Mouse (Mus musculus): ENCODE data around the gene Mettl27. TPM values are rescaled to one million over a fixed set of nuclear protein-coding genes. Genes with fewer than 3 reads are reported as not detected.

The Mettl27 gene
- polyA plus RNA-seq, 2 experiments, result 7.9 to 14.4 TPM

DNA sequence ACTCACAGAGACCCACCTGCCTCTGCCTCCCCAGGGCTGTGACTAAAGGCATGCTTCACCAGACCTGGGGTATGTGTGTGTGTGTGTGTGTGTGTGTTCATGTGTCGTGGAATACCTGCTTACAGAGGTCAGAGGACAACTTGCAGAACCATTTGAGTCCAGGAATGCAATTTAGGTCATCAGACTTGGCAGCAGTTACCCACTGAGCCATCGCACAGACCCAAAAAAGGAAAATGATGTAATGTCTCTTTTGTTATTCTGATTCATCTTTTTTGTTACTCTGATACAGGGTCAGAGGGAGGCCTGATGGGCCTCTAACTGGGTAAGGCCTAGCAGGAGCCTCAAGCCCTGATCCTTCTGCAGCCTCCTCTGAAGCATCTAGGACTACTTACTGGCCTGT is 10.6 kb downstream of the Mettl27 start:
- no peak overlapping the region for H3K27ac ChIP-seq
- ATAC-seq (ENCODE audit: insufficient read depth), result no peak
- H3K4me3 ChIP-seq (ENCODE audit: insufficient read depth in 1 of 2, low read depth in 2 of 2, low read length in 2 of 2), result no peak overlapping the region
- no peaks in the 10 kb centered on the region for H3K9me3 ChIP-seq (ENCODE audit: control insufficient read depth, low read length)
- H3K4me1 ChIP-seq (replicated peaks; ENCODE audit: control insufficient read depth in 2 of 2, insufficient read depth in 2 of 2, low read length in 1 of 2), result no peaks in the 10 kb centered on the region
- no peak for DNase-seq (ENCODE audit: low read depth in 3 of 3, low spot score in 3 of 3)
- no peaks in the 10 kb centered on the region for H3K36me3 ChIP-seq (replicated peaks; ENCODE audit: control insufficient read depth, insufficient read depth, low read depth)
- H3K9ac ChIP-seq (replicated peaks), result no peak overlapping the region
- H3K4me2 ChIP-seq (ENCODE audit: low read depth), result no peak overlapping the region
- 59% methylated on average over 2 of the region's 2 CpGs for WGBS (ENCODE audit: insufficient replicate concordance)
- TF ChIP-seq EP300 (IDR thresholded peaks at IDR 0.05; ENCODE audit: low read depth), result no peak
- no peaks in the 10 kb centered on the region for H3K27me3 ChIP-seq (ENCODE audit: control insufficient read depth, insufficient read depth, low read length)

DNA sequence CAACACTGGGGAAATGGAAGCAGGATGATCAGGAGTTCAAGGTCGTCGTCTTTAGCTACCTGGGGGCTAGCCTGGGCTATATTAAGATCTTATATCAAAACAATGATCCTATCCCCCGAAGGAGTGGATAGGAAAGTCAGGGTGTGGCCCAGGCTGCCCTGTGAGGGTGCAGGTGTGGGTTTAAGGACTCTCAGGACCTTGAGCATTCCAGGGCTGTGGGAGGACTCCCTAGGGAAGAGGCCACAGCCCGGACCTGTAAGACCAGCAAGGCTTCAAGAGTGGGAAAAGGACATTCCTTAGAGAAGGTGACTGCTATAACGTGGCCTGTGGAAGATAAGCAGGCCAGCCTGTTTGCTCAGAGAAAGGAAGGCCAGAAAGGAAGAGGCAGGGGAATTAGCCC is 12.0 kb downstream of the Mettl27 start:
- Histone ChIP-seq H3K9me3 (ENCODE audit: control insufficient read depth, low read length) (no peaks in the 10 kb centered on the region), H3K27me3 (ENCODE audit: control insufficient read depth, insufficient read depth, low read length) (no peaks in the 10 kb centered on the region), H3K4me1 (replicated peaks; ENCODE audit: control insufficient read depth in 2 of 2, insufficient read depth in 2 of 2, low read length in 1 of 2) (no peaks in the 10 kb centered on the region), H3K4me3 (ENCODE audit: insufficient read depth in 1 of 2, low read depth in 2 of 2, low read length in 2 of 2) (no peak overlapping the region), H3K27ac (no peak overlapping the region), H3K36me3 (replicated peaks; ENCODE audit: control insufficient read depth, insufficient read depth, low read depth) (no peaks in the 10 kb centered on the region), H3K4me2 (ENCODE audit: low read depth) (no peak overlapping the region), H3K9ac (replicated peaks) (no peak overlapping the region)
- no peak for TF ChIP-seq CTCF (IDR thresholded peaks at IDR 0.05; ENCODE audit: low read depth)
- TF ChIP-seq EP300 (IDR thresholded peaks at IDR 0.05; ENCODE audit: low read depth), result no peak
- DNase-seq (ENCODE audit: low read depth in 3 of 3, low spot score in 3 of 3), result no peak
- no peak for ATAC-seq (ENCODE audit: insufficient read depth)
- 37% methylated on average over 5 of the region's 5 CpGs for WGBS (ENCODE audit: insufficient replicate concordance)

DNA sequence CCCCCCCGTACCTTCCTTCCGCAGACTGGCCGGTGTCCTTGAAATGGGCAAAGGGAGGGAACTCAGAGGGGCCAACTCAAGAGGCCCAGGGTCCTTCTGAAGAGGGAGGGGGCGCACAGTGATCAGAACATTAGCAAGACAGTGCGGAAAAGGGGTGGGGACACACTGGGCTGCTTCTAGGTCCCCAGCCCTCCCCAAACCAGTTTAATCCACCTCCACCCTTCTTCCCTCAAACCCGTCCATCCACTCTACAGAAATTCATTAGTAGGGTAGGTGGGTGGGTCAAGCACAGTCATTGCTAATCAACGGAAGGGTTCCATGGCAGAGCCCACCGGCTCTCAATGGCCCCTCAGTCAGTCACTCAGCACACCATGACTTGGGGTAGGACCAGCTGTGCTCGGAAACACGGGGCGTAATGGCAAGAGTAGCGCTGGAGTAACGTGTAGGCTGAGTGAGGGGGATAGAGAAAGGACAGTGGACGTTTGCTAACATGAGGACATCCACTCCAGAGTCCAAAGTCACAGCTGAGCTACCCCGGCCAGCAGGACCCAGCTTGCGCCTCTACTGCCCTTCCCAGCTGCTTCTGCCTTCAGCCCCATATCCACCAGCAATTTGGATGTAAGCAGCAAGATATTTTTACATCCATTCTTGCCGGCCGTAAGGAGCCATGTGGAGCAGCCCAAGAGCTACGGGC is 13.2 kb downstream of the Mettl27 start:
- Histone ChIP-seq H3K4me2 (ENCODE audit: low read depth) (no peak overlapping the region), H3K9ac (replicated peaks) (no peak overlapping the region), H3K27me3 (ENCODE audit: control insufficient read depth, insufficient read depth, low read length) (no peaks in the 10 kb centered on the region), H3K4me1 (replicated peaks; ENCODE audit: control insufficient read depth in 2 of 2, insufficient read depth in 2 of 2, low read length in 1 of 2) (no peaks in the 10 kb centered on the region), H3K9me3 (ENCODE audit: control insufficient read depth, low read length) (no peaks in the 10 kb centered on the region), H3K4me3 (ENCODE audit: insufficient read depth in 1 of 2, low read depth in 2 of 2, low read length in 2 of 2) (no peak overlapping the region), H3K36me3 (replicated peaks; ENCODE audit: control insufficient read depth, insufficient read depth, low read depth) (no peaks in the 10 kb centered on the region), H3K27ac (no peak overlapping the region)
- TF ChIP-seq CTCF (IDR thresholded peaks at IDR 0.05; ENCODE audit: low read depth), result no peak
- no peak for TF ChIP-seq EP300 (IDR thresholded peaks at IDR 0.05; ENCODE audit: low read depth)
- 52% methylated on average over 19 of the region's 19 CpGs for WGBS (ENCODE audit: insufficient replicate concordance)
- ATAC-seq (ENCODE audit: insufficient read depth), result peak; percentile 36; the same call in 1 of the 2 replicates
- DNase-seq (ENCODE audit: low read depth in 3 of 3, low spot score in 3 of 3), result no peak

DNA sequence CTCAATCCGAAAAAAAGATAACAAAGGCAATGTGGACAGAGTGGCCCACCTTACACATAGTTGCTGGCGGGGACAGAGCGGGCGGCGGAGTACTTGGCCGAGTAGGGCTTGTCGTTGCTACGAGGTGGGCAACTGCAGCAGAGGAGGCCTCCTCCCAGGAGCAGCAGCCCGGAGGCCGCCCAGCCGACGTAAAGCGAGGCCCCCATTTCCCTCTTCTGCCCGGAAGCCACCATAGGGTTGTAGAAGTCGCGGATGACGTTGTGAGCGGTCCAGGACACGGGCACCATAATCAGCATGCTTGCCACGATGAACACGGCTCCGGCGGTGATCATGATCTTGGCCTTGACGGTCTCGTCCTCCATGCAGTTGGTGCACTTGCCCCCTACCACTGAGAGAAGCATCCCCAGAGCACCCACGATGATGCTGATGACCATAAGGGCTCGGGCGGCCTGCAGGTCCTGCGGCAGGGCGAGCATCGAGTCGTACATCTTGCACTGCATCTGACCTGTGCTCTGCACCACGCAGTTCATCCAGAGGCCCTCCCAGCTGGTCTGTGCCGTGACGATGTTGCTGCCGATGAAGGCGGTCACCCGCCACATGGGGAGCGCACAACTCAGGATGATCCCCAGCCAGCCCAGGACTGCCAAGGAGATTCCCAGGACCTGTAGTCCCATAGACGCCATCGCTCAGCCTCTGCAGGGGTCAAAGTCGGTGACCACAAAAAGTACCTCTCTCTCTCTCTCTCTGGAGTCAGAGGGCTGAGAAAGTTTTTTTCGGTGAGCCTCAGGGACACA is 14.1 kb downstream of the Mettl27 start:
- H3K9ac ChIP-seq (replicated peaks), result no peak overlapping the region
- no peaks in the 10 kb centered on the region for H3K27me3 ChIP-seq (ENCODE audit: control insufficient read depth, insufficient read depth, low read length)
- TF ChIP-seq EP300 (IDR thresholded peaks at IDR 0.05; ENCODE audit: low read depth) (no peak), CTCF (IDR thresholded peaks at IDR 0.05; ENCODE audit: low read depth) (no peak)
- H3K9me3 ChIP-seq (ENCODE audit: control insufficient read depth, low read length), result no peaks in the 10 kb centered on the region
- ATAC-seq (ENCODE audit: insufficient read depth), result no peak
- H3K27ac ChIP-seq, result no peak overlapping the region
- H3K36me3 ChIP-seq (replicated peaks; ENCODE audit: control insufficient read depth, insufficient read depth, low read depth), result no peaks in the 10 kb centered on the region
- H3K4me2 ChIP-seq (ENCODE audit: low read depth), result no peak overlapping the region
- WGBS (ENCODE audit: insufficient replicate concordance), result 49% methylated on average over 43 of the region's 43 CpGs
- H3K4me1 ChIP-seq (replicated peaks; ENCODE audit: control insufficient read depth in 2 of 2, insufficient read depth in 2 of 2, low read length in 1 of 2), result peaks cover 0 to 6% of the 10 kb centered on the region in 2 experiments; a peak in 2 of 4 replicates
- H3K4me3 ChIP-seq (ENCODE audit: insufficient read depth in 1 of 2, low read depth in 2 of 2, low read length in 2 of 2), result no peak overlapping the region
- no peak for DNase-seq (ENCODE audit: low read depth in 3 of 3, low spot score in 3 of 3)

DNA sequence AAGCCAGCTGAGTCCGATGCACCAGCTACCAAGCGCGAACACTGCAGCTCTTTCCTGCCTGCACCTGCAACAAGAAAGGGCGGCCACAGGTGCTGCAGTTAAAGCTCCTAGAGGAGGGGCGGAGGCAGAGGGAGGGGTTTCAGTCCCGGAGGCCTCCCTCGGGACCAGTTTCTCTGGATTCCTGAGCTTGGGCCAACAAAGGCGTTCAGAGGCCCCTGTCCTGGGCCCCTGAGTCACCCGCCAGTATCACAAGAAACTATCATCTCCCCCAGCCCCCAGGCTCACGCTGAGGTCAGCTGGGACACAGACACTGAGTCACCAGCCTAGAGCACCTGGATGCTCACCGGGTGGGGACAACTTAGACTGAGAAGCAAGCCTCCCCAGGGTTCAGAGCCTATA is 14.7 kb downstream of the Mettl27 start, which contains the start of gene Cldn4:
Cldn4 (minus strand) TSS at position 78 of the 399 bp plus-strand sequence.
- DNase-seq (ENCODE audit: low read depth in 3 of 3, low spot score in 3 of 3) (no peak), ATAC-seq (ENCODE audit: insufficient read depth) (no peak)
- TF ChIP-seq CTCF (IDR thresholded peaks at IDR 0.05; ENCODE audit: low read depth), result no peak
- no peak for TF ChIP-seq EP300 (IDR thresholded peaks at IDR 0.05; ENCODE audit: low read depth)
- no peak within 1 kb of the TSS for H3K27ac ChIP-seq
- H3K36me3 ChIP-seq (replicated peaks; ENCODE audit: control insufficient read depth, insufficient read depth, low read depth), result no peaks in the 10 kb centered on the region
- H3K27me3 ChIP-seq (ENCODE audit: control insufficient read depth, insufficient read depth, low read length), result no peaks in the 10 kb centered on the region
- 42% methylated on average over 11 of the region's 11 CpGs for WGBS (ENCODE audit: insufficient replicate concordance)
- no peak within 1 kb of the TSS for H3K4me2 ChIP-seq (ENCODE audit: low read depth)
- no peak within 1 kb of the TSS for H3K9ac ChIP-seq (replicated peaks)
- peaks cover 0 to 8% of the 10 kb centered on the region in 2 experiments; a peak in 2 of 4 replicates for H3K4me1 ChIP-seq (replicated peaks; ENCODE audit: control insufficient read depth in 2 of 2, insufficient read depth in 2 of 2, low read length in 1 of 2)
- H3K9me3 ChIP-seq (ENCODE audit: control insufficient read depth, low read length), result no peaks in the 10 kb centered on the region
- no peak within 1 kb of the TSS for H3K4me3 ChIP-seq (ENCODE audit: insufficient read depth in 1 of 2, low read depth in 2 of 2, low read length in 2 of 2)

Measured in liver, embryonic 14.5 days (tissue).